Mouse (Mus musculus) kidney, postnatal 4 days (tissue): ENCODE results near the gene Pkdrej.

ENCODE experiments used
- DNase-seq, 2 experiments: peaks; one replicate each; pipeline ENCODE4 v3.0.0; 2021; ENCODE audit warnings: mixed read lengths in 2 of 2

Pkdrej gene

GRCm38 (mm10) chr15:85766677-85767076 lies 54.9 kb downstream of the Pkdrej start:
- no peak for DNase-seq

GRCm38 (mm10) chr15:85765022-85765421 lies 56.5 kb downstream of the Pkdrej start:
- DNase-seq: no peak
